In the genomic region with DNA sequence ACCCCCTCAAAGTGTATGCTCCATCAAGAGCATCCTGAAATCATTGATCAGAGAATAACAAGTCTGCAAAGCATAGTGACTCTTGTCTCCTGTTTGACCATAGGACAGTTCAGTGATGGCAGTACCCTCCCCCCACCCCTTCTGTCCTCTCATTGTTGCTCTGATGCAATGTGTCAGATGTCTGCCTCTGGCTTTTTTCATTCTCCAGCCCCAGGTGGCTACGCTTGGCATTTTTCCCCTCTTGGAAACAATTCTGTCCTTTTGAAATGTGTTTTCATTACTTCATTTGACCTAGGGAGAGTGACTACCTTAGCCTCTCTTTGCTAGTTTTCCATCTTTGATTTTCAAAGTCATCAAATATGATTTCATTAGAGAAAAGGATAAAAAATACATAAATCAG, we compare ENCODE assay signal across 25 mouse cellular contexts.
"Had no signal": no experiment of that assay in that cellular context is flagged by ENCODE, and none has a peak within 500 bp of the region (broad histone marks: within the 10 kb centered on the region; RNA-seq: fewer than 3 reads in every experiment).

No protein-coding gene starts in this region.

- H3K9me3 ChIP-seq: kidney, embryonic 15.5 days; limb, embryonic 12.5 days; limb, embryonic 15.5 days; midbrain, embryonic 15.5 days; neural tube, embryonic 13.5 days had no signal

- H3K36me3 ChIP-seq: kidney, embryonic 15.5 days; limb, embryonic 12.5 days; limb, embryonic 15.5 days; midbrain, embryonic 15.5 days; neural tube, embryonic 13.5 days had no signal

- H3K27me3 ChIP-seq: kidney, embryonic 15.5 days; limb, embryonic 12.5 days; limb, embryonic 15.5 days; megakaryocyte, embryonic 14.5 days; midbrain, embryonic 15.5 days; neural tube, embryonic 13.5 days had no signal

- H3K4me3 ChIP-seq: kidney, embryonic 15.5 days; left cerebral cortex, adult 2 months; limb, embryonic 12.5 days; limb, embryonic 15.5 days; megakaryocyte, embryonic 14.5 days; midbrain, embryonic 15.5 days; myocyte; neural tube, embryonic 13.5 days had no signal

- H3K27ac ChIP-seq: kidney, embryonic 15.5 days; left cerebral cortex, adult 2 months; limb, embryonic 12.5 days; limb, embryonic 15.5 days; liver, embryonic 14.5 days; midbrain, embryonic 15.5 days; neural tube, embryonic 13.5 days; stomach, postnatal 0 days had no signal

- ATAC-seq: liver, postnatal 0 days; lung, postnatal 0 days; midbrain, embryonic 15.5 days had no signal

- DNase-seq: kidney, adult 8-10 months; kidney, postnatal 14 days; kidney, postnatal 4 days; liver, postnatal 0 days; lung, embryonic 14.5 days; lung, postnatal 36 days; right cerebral cortex, adult 18-20 months; right cerebral cortex, postnatal 14 days; right cerebral cortex, postnatal 4 days; thymus, adult 2 months; thymus, postnatal 14 days; thymus, postnatal 4 days had no signal

- H3K4me2 ChIP-seq: kidney, embryonic 15.5 days; limb, embryonic 12.5 days; limb, embryonic 15.5 days; liver, embryonic 11.5 days; lung, embryonic 14.5 days; midbrain, embryonic 11.5 days; midbrain, embryonic 15.5 days; neural tube, embryonic 13.5 days had no signal

- H3K9ac ChIP-seq: kidney, embryonic 15.5 days; limb, embryonic 12.5 days; limb, embryonic 15.5 days; liver, embryonic 14.5 days; liver, postnatal 0 days; lung, embryonic 14.5 days; midbrain, embryonic 15.5 days; neural tube, embryonic 13.5 days had no signal

- H3K4me1 ChIP-seq: kidney, embryonic 15.5 days; limb, embryonic 12.5 days; limb, embryonic 15.5 days; megakaryocyte, embryonic 14.5 days; midbrain, embryonic 15.5 days; neural tube, embryonic 13.5 days had no signal
